Mouse (Mus musculus) heart, adult 2 months (tissue): Measurements from ENCODE around the gene Selenon. TPM values are rescaled to one million over a fixed set of nuclear protein-coding genes. Genes with fewer than 3 reads are reported as not detected.
A peak's percentile ranks its signal among the peaks of the same experiment; 100 is the strongest.

Experiments
- DNase-seq, 2 experiments: peaks; one replicate each; pipeline ENCODE4 v3.0.0; 2021
- H3K27ac ChIP-seq: fragments of 200-600 bp; 2 replicates; pipeline ENCODE4 v1.8.1; 2022
- H3K27me3 ChIP-seq: fragments of 200-500 bp; 2 replicates; pipeline ENCODE4 v1.6.1; 2012; ENCODE audit warnings: mild to moderate bottlenecking, low read length, inconsistent platforms, mixed read lengths; ENCODE audit not compliant: control insufficient read depth, insufficient read depth
- H3K36me3 ChIP-seq: fragments of 200-500 bp; 2 replicates; pipeline ENCODE4 v1.6.1; 2012; ENCODE audit warnings: low read length, inconsistent platforms; ENCODE audit not compliant: control insufficient read depth, insufficient read depth
- H3K4me1 ChIP-seq: fragments of 200-500 bp; 2 replicates; pipeline ENCODE4 v1.6.1; 2011; ENCODE audit warnings: low read length; ENCODE audit not compliant: control insufficient read depth, insufficient read depth
- H3K4me3 ChIP-seq: fragments of 200-600 bp; 2 replicates; pipeline ENCODE4 v1.8.1; 2022
- H3K79me2 ChIP-seq: fragments of 200-500 bp; replicated peaks from 2 replicates; pipeline ENCODE4 v1.6.1; 2012; ENCODE audit warnings: mild to moderate bottlenecking, inconsistent platforms, low read length, moderate library complexity, mixed read lengths; ENCODE audit not compliant: control insufficient read depth, insufficient read depth
- H3K9ac ChIP-seq: fragments of 200-500 bp; 2 replicates; pipeline ENCODE4 v1.6.1; 2012; ENCODE audit warnings: low read depth, mild to moderate bottlenecking, control low read depth, inconsistent platforms, low read length, mixed read lengths
- CTCF ChIP-seq: fragments of 200-600 bp; IDR thresholded peaks from 2 replicates; pipeline ENCODE4 v1.8.1; 2022; ENCODE audit warnings: antibody characterized with exemption, mild to moderate bottlenecking, moderate library complexity
- EP300 ChIP-seq: fragments of 200-500 bp; IDR thresholded peaks from 2 replicates; pipeline ENCODE4 v1.6.1; 2011; ENCODE audit warnings: low read depth, low read length, control low read depth; ENCODE audit not compliant: insufficient read depth
- POLR2A ChIP-seq: fragments of 200-500 bp; IDR thresholded peaks from 2 replicates; pipeline ENCODE4 v1.6.1; 2011; ENCODE audit warnings: mild to moderate bottlenecking, low read depth, low read length, control low read depth; ENCODE audit not compliant: insufficient read depth
- WGBS: fragments of 180-500 bp; shearing (Covaris S2); methylation state at CpG from one replicate; pipeline ENCODE4 v1.1.7; 2018; 5-methylcytosine and 5-hydroxymethylcytosine counted together
- intact Hi-C: fragments of 180-260 bp; cut with DNase I; formaldehyde crosslinking; loops from one replicate; pipeline ENCODE4 v1.15.1; 2025
- polyA plus RNA-seq: library from polyadenylated mRNA; depleted of rRNA; stranded (reverse); fragments of >200 nt; gene quantifications from 2 replicates; pipeline ENCODE4 v1.2.3, GENCODE M21; 2012
- total RNA-seq, 2 experiments: library from RNA; stranded (reverse); gene quantifications; 2 replicates each; pipeline ENCODE4 v1.2.3; 2021

The Selenon gene
- total and polyA plus RNA-seq, 3 experiments, result 18.6 to 22.5 (median 19.9) TPM

GRCm38 (mm10) chr4:134581365-134581764, 29.4 kb upstream of the Selenon start:
- intact Hi-C loops, result no loop called here
- TF ChIP-seq POLR2A (no peak), EP300 (no peak), CTCF (no peak)
- WGBS, result 76% methylated on average over 8 of the region's 8 CpGs
- Histone ChIP-seq H3K9ac (no peak overlapping the region), H3K4me1 (peaks cover 1% of the 10 kb centered on the region; the same call in 1 of the 2 replicates), H3K27ac (no peak overlapping the region), H3K79me2 (no peaks in the 10 kb centered on the region), H3K4me3 (no peak overlapping the region), H3K27me3 (no peaks in the 10 kb centered on the region), H3K36me3 (no peaks in the 10 kb centered on the region)
- no peak for DNase-seq

GRCm38 (mm10) chr4:134580351-134581148, 28.6 kb upstream of the Selenon start:
- H3K79me2 ChIP-seq, result no peaks in the 10 kb centered on the region
- no peak for DNase-seq
- no peak overlapping the region for H3K27ac ChIP-seq
- no peak overlapping the region for H3K4me3 ChIP-seq
- H3K36me3 ChIP-seq, result no peaks in the 10 kb centered on the region
- WGBS, result 74% methylated on average over 15 of the region's 15 CpGs
- H3K27me3 ChIP-seq, result no peaks in the 10 kb centered on the region
- TF ChIP-seq EP300 (no peak), CTCF (no peak), POLR2A (no peak)
- peaks cover 1% of the 10 kb centered on the region; the same call in 1 of the 2 replicates for H3K4me1 ChIP-seq
- no peak overlapping the region for H3K9ac ChIP-seq
- intact Hi-C loops, result no loop called here

- H3K4me1 ChIP-seq, result peaks cover 1% of the 10 kb centered on the region; the same call in 1 of the 2 replicates
- no peak overlapping the region for H3K4me3 ChIP-seq
- H3K9ac ChIP-seq, result no peak overlapping the region
- 27% methylated on average over 5 of the region's 5 CpGs for WGBS
- no peaks in the 10 kb centered on the region for H3K27me3 ChIP-seq
- no peak for DNase-seq
- no peaks in the 10 kb centered on the region for H3K36me3 ChIP-seq
- TF ChIP-seq EP300 (no peak), POLR2A (no peak), CTCF (no peak)
- no peak overlapping the region; the same call in 1 of the 2 replicates for H3K27ac ChIP-seq
- intact Hi-C loops, result no loop called here
- no peaks in the 10 kb centered on the region for H3K79me2 ChIP-seq
Observed at GRCm38 (mm10) chr4:134579620-134580019, 27.7 kb upstream of the Selenon start.

GRCm38 (mm10) chr4:134579212-134579611, 27.2 kb upstream of the Selenon start:
- H3K9ac ChIP-seq, result no peak overlapping the region

GRCm38 (mm10) chr4:134578407-134578806, 26.4 kb upstream of the Selenon start:
- no peak overlapping the region for H3K4me3 ChIP-seq
- 59% methylated on average over 5 of the region's 5 CpGs for WGBS
- H3K36me3 ChIP-seq, result no peaks in the 10 kb centered on the region
- DNase-seq, result no peak
- no peak overlapping the region for H3K27ac ChIP-seq
- no peaks in the 10 kb centered on the region for H3K79me2 ChIP-seq
- no peaks in the 10 kb centered on the region for H3K27me3 ChIP-seq
- intact Hi-C loops, result no loop called here
- peaks cover 1% of the 10 kb centered on the region; the same call in 1 of the 2 replicates for H3K4me1 ChIP-seq
- H3K9ac ChIP-seq, result no peak overlapping the region
- TF ChIP-seq POLR2A (no peak), EP300 (no peak), CTCF (no peak)

More at GRCm38 (mm10) chr4:134579212-134579611, 27.2 kb upstream of the Selenon start:
- 21% methylated on average over 11 of the region's 11 CpGs for WGBS
- Histone ChIP-seq H3K36me3 (no peaks in the 10 kb centered on the region), H3K4me1 (peaks cover 1% of the 10 kb centered on the region; the same call in 1 of the 2 replicates), H3K4me3 (no peak overlapping the region), H3K27me3 (no peaks in the 10 kb centered on the region), H3K27ac (no peak overlapping the region; the same call in 1 of the 2 replicates), H3K79me2 (no peaks in the 10 kb centered on the region)
- intact Hi-C loops, result no loop called here
- no peak for TF ChIP-seq POLR2A
- TF ChIP-seq CTCF, result peak; percentile 62
- TF ChIP-seq EP300, result 0 out of 2 replicates have a peak, but pooled peaks have one; percentile 54
- DNase-seq, result peak in 1 of 2 experiments; percentile 46

- H3K36me3 ChIP-seq, result no peaks in the 10 kb centered on the region
Observed at GRCm38 (mm10) chr4:134577281-134577680, 25.3 kb upstream of the Selenon start.

More at GRCm38 (mm10) chr4:134577281-134577680, 25.3 kb upstream of the Selenon start:
- TF ChIP-seq EP300 (no peak), POLR2A (no peak), CTCF (no peak)
- WGBS, result 80% methylated on average over 2 of the region's 2 CpGs
- H3K9ac ChIP-seq, result no peak overlapping the region
- peaks cover 1% of the 10 kb centered on the region; the same call in 1 of the 2 replicates for H3K4me1 ChIP-seq
- no peaks in the 10 kb centered on the region for H3K79me2 ChIP-seq
- H3K4me3 ChIP-seq, result no peak overlapping the region
- DNase-seq, result no peak
- intact Hi-C loops, result no loop called here
- no peaks in the 10 kb centered on the region for H3K27me3 ChIP-seq
- no peak overlapping the region for H3K27ac ChIP-seq
